Mouse (Mus musculus) limb, embryonic 12.5 days (tissue): Measurements from ENCODE around the gene Adam23. TPM values are rescaled to one million over a fixed set of nuclear protein-coding genes. Genes with fewer than 3 reads are reported as not detected.

Experiments used
- ATAC-seq: fragments of 200-750 bp; cut with Nextera tagmentation; 2 replicates; pipeline ENCODE4 v1.8.0; 2017; ENCODE audit warnings: low read depth, moderate TSS enrichment; ENCODE audit not compliant: insufficient number of reproducible peaks, insufficient read depth, low FRiP score, low TSS enrichment
- H3K27ac ChIP-seq: fragments of 300-500 bp; sonication (generic); 2 replicates; pipeline ENCODE4 v1.5.1; 2016; ENCODE audit warnings: mild to moderate bottlenecking, moderate library complexity
- H3K27me3 ChIP-seq: fragments of 300-500 bp; sonication (generic); 2 replicates; pipeline ENCODE4 v1.6.1; 2016; ENCODE audit warnings: mild to moderate bottlenecking, moderate library complexity
- H3K36me3 ChIP-seq: fragments of 300-500 bp; sonication (generic); 2 replicates; pipeline ENCODE4 v1.6.1; 2016; ENCODE audit warnings: mild to moderate bottlenecking, moderate library complexity
- H3K4me1 ChIP-seq: fragments of 300-500 bp; sonication (generic); replicated peaks from 2 replicates; pipeline ENCODE4 v1.6.1; 2016
- H3K4me2 ChIP-seq: fragments of 300-500 bp; sonication (generic); 2 replicates; pipeline ENCODE4 v1.6.1; 2016; ENCODE audit warnings: mild to moderate bottlenecking, moderate library complexity
- H3K4me3 ChIP-seq: fragments of 300-500 bp; sonication (generic); replicated peaks from 2 replicates; pipeline ENCODE4 v1.5.1; 2016; ENCODE audit warnings: mild to moderate bottlenecking
- H3K9ac ChIP-seq: fragments of 300-500 bp; sonication (generic); replicated peaks from 2 replicates; pipeline ENCODE4 v1.6.1; 2016; ENCODE audit warnings: mild to moderate bottlenecking, moderate library complexity
- H3K9me3 ChIP-seq: fragments of 300-500 bp; sonication (generic); 2 replicates; pipeline ENCODE4 v1.6.1; 2016; ENCODE audit warnings: mild to moderate bottlenecking, moderate library complexity
- WGBS: fragments of 180-500 bp; shearing (Covaris S2); methylation state at CpG from one replicate; pipeline ENCODE4 v1.1.7; 2016; 5-methylcytosine and 5-hydroxymethylcytosine counted together
- polyA plus RNA-seq: library from polyadenylated mRNA; unstranded; fragments of >200 nt; fragmentation: Nextera tagmentation; extraction: Ambion mirVana; gene quantifications from 2 replicates; pipeline ENCODE4 v1.2.1, GENCODE M21; 2016

The Adam23 gene
- polyA plus RNA-seq, 1 experiment from 2014 or later = 4.1 TPM

GRCm38 (mm10) chr1:63445149-63445609 lies 512 bp upstream of the Adam23 start:
- no peak overlapping the region for H3K27ac ChIP-seq
- H3K27me3 ChIP-seq = peaks cover 33% of the 10 kb centered on the region
- H3K36me3 ChIP-seq = no peaks in the 10 kb centered on the region
- H3K9ac ChIP-seq = peak overlapping the region; percentile 76
- peak overlapping the region; percentile 97 for H3K4me2 ChIP-seq
- no peak for ATAC-seq
- H3K4me1 ChIP-seq = peaks cover 7% of the 10 kb centered on the region
- peak overlapping the region; percentile 80 for H3K4me3 ChIP-seq
- H3K9me3 ChIP-seq = no peaks in the 10 kb centered on the region
- 62% methylated on average over 10 of the region's 10 CpGs for WGBS

- H3K9me3 ChIP-seq = no peaks in the 10 kb centered on the region
- H3K4me2 ChIP-seq = peak overlapping the region; percentile 97
- H3K4me1 ChIP-seq = peaks cover 7% of the 10 kb centered on the region
- no peaks in the 10 kb centered on the region for H3K36me3 ChIP-seq
- H3K27me3 ChIP-seq = peaks cover 33% of the 10 kb centered on the region
- H3K4me3 ChIP-seq = peak overlapping the region; percentile 80
- no peak overlapping the region for H3K27ac ChIP-seq
- peak; percentile 63; the same call in 1 of the 2 replicates for ATAC-seq
- H3K9ac ChIP-seq = peak overlapping the region; percentile 76
- WGBS = under 1% methylated on average over 68 of the region's 68 CpGs
Observed at GRCm38 (mm10) chr1:63446047-63446704, 485 bp downstream of the Adam23 start.

- no peaks in the 10 kb centered on the region for H3K9me3 ChIP-seq
- H3K27ac ChIP-seq = no peak overlapping the region
- no peak for ATAC-seq
- no peaks in the 10 kb centered on the region for H3K36me3 ChIP-seq
- H3K4me2 ChIP-seq = peak overlapping the region; percentile 97
- H3K27me3 ChIP-seq = peaks cover 33% of the 10 kb centered on the region
- no peak overlapping the region for H3K9ac ChIP-seq
- peaks cover 7% of the 10 kb centered on the region for H3K4me1 ChIP-seq
- WGBS = 73% methylated on average over 2 of the region's 2 CpGs
- peak overlapping the region; percentile 80 for H3K4me3 ChIP-seq
Observed at GRCm38 (mm10) chr1:63446721-63447120, 1.0 kb downstream of the Adam23 start.

GRCm38 (mm10) chr1:63450091-63450490 lies 4.4 kb downstream of the Adam23 start:
- peaks cover 20% of the 10 kb centered on the region for H3K27me3 ChIP-seq
- H3K27ac ChIP-seq = no peak overlapping the region
- H3K4me3 ChIP-seq = no peak overlapping the region
- no peak for ATAC-seq
- peaks cover 7% of the 10 kb centered on the region for H3K4me1 ChIP-seq
- H3K9ac ChIP-seq = no peak overlapping the region
- 87% methylated on average over 4 of the region's 4 CpGs for WGBS
- H3K9me3 ChIP-seq = no peaks in the 10 kb centered on the region
- no peaks in the 10 kb centered on the region for H3K36me3 ChIP-seq
- no peak overlapping the region for H3K4me2 ChIP-seq

GRCm38 (mm10) chr1:63453332-63453887 lies 7.7 kb downstream of the Adam23 start:
- Histone ChIP-seq H3K9me3 (no peaks in the 10 kb centered on the region), H3K4me2 (no peak overlapping the region), H3K9ac (no peak overlapping the region), H3K36me3 (no peaks in the 10 kb centered on the region), H3K27me3 (no peaks in the 10 kb centered on the region), H3K4me1 (no peaks in the 10 kb centered on the region), H3K27ac (no peak overlapping the region), H3K4me3 (no peak overlapping the region)
- no peak for ATAC-seq
- WGBS = 53% methylated on average over 5 of the region's 5 CpGs

- H3K9ac ChIP-seq = no peak overlapping the region
- H3K27me3 ChIP-seq = no peaks in the 10 kb centered on the region
- no peaks in the 10 kb centered on the region for H3K9me3 ChIP-seq
- H3K4me3 ChIP-seq = no peak overlapping the region
- 71% methylated on average over 8 of the region's 8 CpGs for WGBS
- no peak overlapping the region for H3K27ac ChIP-seq
- ATAC-seq = no peak
- no peaks in the 10 kb centered on the region for H3K4me1 ChIP-seq
- H3K4me2 ChIP-seq = no peak overlapping the region
- H3K36me3 ChIP-seq = no peaks in the 10 kb centered on the region
Observed at GRCm38 (mm10) chr1:63457801-63458519, 12.3 kb downstream of the Adam23 start.

GRCm38 (mm10) chr1:63459151-63459550 lies 13.5 kb downstream of the Adam23 start:
- 85% methylated on average over 3 of the region's 3 CpGs for WGBS
- Histone ChIP-seq H3K27ac (no peak overlapping the region), H3K4me1 (no peaks in the 10 kb centered on the region), H3K9ac (no peak overlapping the region), H3K9me3 (no peaks in the 10 kb centered on the region), H3K27me3 (no peaks in the 10 kb centered on the region), H3K4me3 (no peak overlapping the region), H3K36me3 (no peaks in the 10 kb centered on the region), H3K4me2 (no peak overlapping the region)
- ATAC-seq = no peak

GRCm38 (mm10) chr1:63459926-63460325 lies 14.2 kb downstream of the Adam23 start:
- peaks cover 4% of the 10 kb centered on the region; the same call in 1 of the 2 replicates for H3K4me1 ChIP-seq
- no peaks in the 10 kb centered on the region for H3K9me3 ChIP-seq
- H3K4me2 ChIP-seq = no peak overlapping the region
- ATAC-seq = no peak
- H3K4me3 ChIP-seq = no peak overlapping the region
- H3K9ac ChIP-seq = no peak overlapping the region
- H3K36me3 ChIP-seq = no peaks in the 10 kb centered on the region
- 86% methylated on average over 6 of the region's 6 CpGs for WGBS
- H3K27me3 ChIP-seq = no peaks in the 10 kb centered on the region
- H3K27ac ChIP-seq = no peak overlapping the region

- no peak overlapping the region for H3K9ac ChIP-seq
- 18% methylated on average over 1 of the region's 1 CpGs for WGBS
- H3K4me3 ChIP-seq = no peak overlapping the region
- H3K27ac ChIP-seq = no peak overlapping the region
- H3K27me3 ChIP-seq = no peaks in the 10 kb centered on the region
- no peak for ATAC-seq
- H3K9me3 ChIP-seq = no peaks in the 10 kb centered on the region
- H3K4me2 ChIP-seq = no peak overlapping the region
- peaks cover 4% of the 10 kb centered on the region; the same call in 1 of the 2 replicates for H3K4me1 ChIP-seq
- no peaks in the 10 kb centered on the region for H3K36me3 ChIP-seq
Observed at GRCm38 (mm10) chr1:63464441-63464840, 18.8 kb downstream of the Adam23 start.

GRCm38 (mm10) chr1:63473272-63473671 lies 27.6 kb downstream of the Adam23 start:
- Histone ChIP-seq H3K9ac (no peak overlapping the region), H3K4me3 (no peak overlapping the region), H3K9me3 (no peaks in the 10 kb centered on the region), H3K27me3 (peaks cover 3% of the 10 kb centered on the region; the same call in 1 of the 2 replicates), H3K4me1 (peaks cover 5% of the 10 kb centered on the region; the same call in 1 of the 2 replicates), H3K36me3 (no peaks in the 10 kb centered on the region), H3K27ac (no peak overlapping the region), H3K4me2 (no peak overlapping the region)
- no peak for ATAC-seq
- WGBS = 72% methylated on average over 2 of the region's 2 CpGs

- WGBS = 31% methylated on average over 8 of the region's 8 CpGs
- Histone ChIP-seq H3K9ac (no peak overlapping the region), H3K27ac (no peak overlapping the region), H3K27me3 (peaks cover 3% of the 10 kb centered on the region; the same call in 1 of the 2 replicates), H3K9me3 (no peaks in the 10 kb centered on the region), H3K4me1 (peaks cover 5% of the 10 kb centered on the region; the same call in 1 of the 2 replicates), H3K4me3 (no peak overlapping the region), H3K4me2 (no peak overlapping the region), H3K36me3 (no peaks in the 10 kb centered on the region)
- ATAC-seq = no peak
Observed at GRCm38 (mm10) chr1:63473696-63474095, 28.0 kb downstream of the Adam23 start.
